Mouse (Mus musculus) MEL (cell line): ENCODE measurements at regions not wholly inside any gene's neighbourhood (a gene's known extent, or its start where the extent isn't known, plus 50 kb on each side); places are given as distances from the start of the nearest gene placed in this dataset.

Experiments
- DNase-seq: peaks from one replicate; pipeline ENCODE4 v3.0.0; 2011; ENCODE audit warnings: low read depth, low spot score
- H3K27ac ChIP-seq: 2 replicates; pipeline ENCODE4 v1.5.1; 2012; ENCODE audit warnings: low read depth, mild to moderate bottlenecking, control low read depth, low read length, moderate library complexity; ENCODE audit not compliant: control insufficient read depth
- H3K27me3 ChIP-seq, 2 experiments: fragments of 150-350 bp in 1 of 2; sonication (generic) in 1 of 2; 2 replicates each; pipeline ENCODE4 v1.6.1; 2012; ENCODE audit warnings: low read length in 2 of 2, mild to moderate bottlenecking in 2 of 2, improper control_type of control experiment in 1 of 2, moderate library complexity in 1 of 2; ENCODE audit not compliant: insufficient read depth in 2 of 2, control insufficient read depth in 1 of 2
- H3K36me3 ChIP-seq, 2 experiments: 2 replicates each; pipeline ENCODE4 v1.6.1; 2012 to 2014; ENCODE audit warnings: low read length in 2 of 2, improper control_type of control experiment in 1 of 2, inconsistent platforms in 1 of 2, mild to moderate bottlenecking in 1 of 2; ENCODE audit not compliant: insufficient read depth in 2 of 2, control insufficient read depth in 1 of 2
- H3K4me1 ChIP-seq, 2 experiments: fragments of 150-350 bp in 1 of 2; sonication (generic) in 1 of 2; 2 replicates each; pipeline ENCODE4 v1.6.1; 2012; ENCODE audit warnings: low read length in 2 of 2, improper control_type of control experiment in 1 of 2, mild to moderate bottlenecking in 1 of 2; ENCODE audit not compliant: insufficient read depth in 2 of 2, control insufficient read depth in 1 of 2
- H3K4me3 ChIP-seq, 2 experiments: fragments of 150-350 bp in 1 of 2; sonication (generic) in 1 of 2; 2 replicates each; pipeline ENCODE4 v1.5.1; 2012; ENCODE audit warnings: low read depth in 2 of 2, low read length in 2 of 2, mild to moderate bottlenecking in 2 of 2, moderate library complexity in 2 of 2, control low read depth in 1 of 2, improper control_type of control experiment in 1 of 2; ENCODE audit not compliant: control insufficient read depth in 1 of 2, insufficient read depth in 1 of 2
- H3K79me2 ChIP-seq: 2 replicates; pipeline ENCODE4 v1.6.1; 2012; ENCODE audit warnings: mild to moderate bottlenecking, low read length, moderate library complexity; ENCODE audit not compliant: control insufficient read depth, poor library complexity, insufficient read depth
- H3K9ac ChIP-seq: 2 replicates; pipeline ENCODE4 v1.6.1; 2012; ENCODE audit warnings: low read depth, mild to moderate bottlenecking, control low read depth, low read length, moderate library complexity; ENCODE audit not compliant: control insufficient read depth, poor library complexity, severe bottlenecking
- H3K9me3 ChIP-seq: fragments of 150-350 bp; sonication (generic); replicated peaks from 2 replicates; pipeline ENCODE4 v1.6.1; 2012; ENCODE audit warnings: mild to moderate bottlenecking, low read length, improper control_type of control experiment, moderate library complexity; ENCODE audit not compliant: insufficient read depth
- CTCF ChIP-seq, 3 experiments: IDR thresholded peaks in 2 of 3; conservative IDR thresholded peaks in 1 of 3; 2 replicates each; pipeline ENCODE4 v1.5.1; 2011 to 2012; ENCODE audit warnings: low read length in 3 of 3, low read depth in 2 of 3, mild to moderate bottlenecking in 2 of 3, improper control_type of control experiment in 1 of 3, inconsistent platforms in 1 of 3, mixed read lengths in 1 of 3, moderate library complexity in 1 of 3; ENCODE audit not compliant: control insufficient read depth in 1 of 3, insufficient read depth in 1 of 3, poor library complexity in 1 of 3, severe bottlenecking in 1 of 3
- ELF1 ChIP-seq: IDR thresholded peaks from 2 replicates; pipeline ENCODE4 v1.6.1; 2014; ENCODE audit warnings: low read depth, mild to moderate bottlenecking, inconsistent platforms, low read length, improper control_type of control experiment, moderate library complexity
- ETS1 ChIP-seq: IDR thresholded peaks from 2 replicates; pipeline ENCODE4 v1.6.1; 2012; ENCODE audit warnings: low read depth, mild to moderate bottlenecking, inconsistent platforms, low read length, improper control_type of control experiment, moderate library complexity
- GATA1 ChIP-seq: IDR thresholded peaks from 2 replicates; pipeline ENCODE4 v1.6.1; 2011; ENCODE audit warnings: low read depth, low read length, improper control_type of control experiment
- JUND ChIP-seq: IDR thresholded peaks from 2 replicates; pipeline ENCODE4 v1.6.1; 2011; ENCODE audit warnings: low read depth, mild to moderate bottlenecking, improper control_type of control experiment, low read length
- MAFK ChIP-seq: IDR thresholded peaks from 2 replicates; pipeline ENCODE4 v1.6.1; 2011; ENCODE audit warnings: low read depth, mild to moderate bottlenecking, low read length, improper control_type of control experiment, borderline replicate concordance
- MYC ChIP-seq: IDR thresholded peaks from 2 replicates; pipeline ENCODE4 v1.6.1; 2011; ENCODE audit warnings: low read depth, mild to moderate bottlenecking, low read length, improper control_type of control experiment, moderate library complexity
- NRF1 ChIP-seq: IDR thresholded peaks from 2 replicates; pipeline ENCODE4 v1.6.1; 2014; ENCODE audit warnings: low read depth, mild to moderate bottlenecking, inconsistent platforms, low read length, improper control_type of control experiment, moderate library complexity; ENCODE audit not compliant: poor library complexity, insufficient read depth, severe bottlenecking
- POLR2AphosphoS2 ChIP-seq: IDR thresholded peaks from 2 replicates; pipeline ENCODE4 v1.6.1; 2011; ENCODE audit warnings: low read length, improper control_type of control experiment
- RAD21 ChIP-seq: IDR thresholded peaks from 2 replicates; pipeline ENCODE4 v1.6.1; 2011; ENCODE audit warnings: mild to moderate bottlenecking, low read depth, low read length, improper control_type of control experiment
- RCOR1 ChIP-seq: IDR thresholded peaks from 2 replicates; pipeline ENCODE4 v1.6.1; 2012; ENCODE audit warnings: low read depth, mild to moderate bottlenecking, inconsistent platforms, low read length, improper control_type of control experiment
- SIN3A ChIP-seq: IDR thresholded peaks from 2 replicates; pipeline ENCODE4 v1.6.1; 2012; ENCODE audit warnings: low read length, improper control_type of control experiment, inconsistent platforms
- SMC3 ChIP-seq: IDR thresholded peaks from 2 replicates; pipeline ENCODE4 v1.6.1; 2011; ENCODE audit warnings: low read depth, low read length, improper control_type of control experiment
- TBP ChIP-seq: IDR thresholded peaks from 2 replicates; pipeline ENCODE4 v1.8.0; 2011; ENCODE audit warnings: low read depth, low read length, improper control_type of control experiment
- USF1 ChIP-seq: IDR thresholded peaks from 2 replicates; pipeline ENCODE4 v1.6.1; 2014; ENCODE audit warnings: low read depth, mild to moderate bottlenecking, inconsistent platforms, low read length, improper control_type of control experiment, moderate library complexity
- USF2 ChIP-seq, 2 experiments: IDR thresholded peaks; 2 replicates each; pipeline ENCODE4 v1.6.1; 2011 to 2012; ENCODE audit warnings: improper control_type of control experiment in 2 of 2, low read length in 2 of 2, borderline replicate concordance in 1 of 2, inconsistent platforms in 1 of 2, low read depth in 1 of 2, mild to moderate bottlenecking in 1 of 2; ENCODE audit not compliant: insufficient read depth in 1 of 2
- ZC3H11A ChIP-seq: IDR thresholded peaks from 2 replicates; pipeline ENCODE4 v1.6.1; 2012; ENCODE audit warnings: low read depth, mild to moderate bottlenecking, inconsistent platforms, low read length, improper control_type of control experiment
- ZNF384 ChIP-seq: IDR thresholded peaks from 2 replicates; pipeline ENCODE4 v1.6.1; 2012; ENCODE audit warnings: low read depth, mild to moderate bottlenecking, inconsistent platforms, low read length, improper control_type of control experiment

GRCm38 (mm10) chr2:61454729-61455128, 123.7 kb upstream of the Tank start:
- H3K9me3 ChIP-seq, result no peaks in the 10 kb centered on the region
- no peaks in the 10 kb centered on the region for H3K4me1 ChIP-seq
- no peak for DNase-seq
- no peak overlapping the region for H3K27ac ChIP-seq
- no peak overlapping the region for H3K4me3 ChIP-seq
- no peak for TF ChIP-seq USF2 (IDR thresholded peaks at IDR 0.05; ENCODE audit: borderline replicate concordance in 1 of 2, insufficient read depth in 1 of 2, low read depth in 1 of 2, low read length in 2 of 2)
- TF ChIP-seq JUND, result no peak
- TF ChIP-seq NRF1, result no peak
- TF ChIP-seq RCOR1, result no peak
- no peak for TF ChIP-seq ELF1
- no peak for TF ChIP-seq CTCF (IDR thresholded peaks at IDR 0.05 in 2 of 3, conservative IDR thresholded peaks at IDR 0.05 in 1 of 3; ENCODE audit: control insufficient read depth in 1 of 3, insufficient read depth in 1 of 3, low read depth in 2 of 3, low read length in 3 of 3, poor library complexity in 1 of 3, severe bottlenecking in 1 of 3)
- TF ChIP-seq TBP, result no peak
- TF ChIP-seq USF1, result no peak
- no peaks in the 10 kb centered on the region for H3K79me2 ChIP-seq
- H3K36me3 ChIP-seq, result no peaks in the 10 kb centered on the region; a peak in 1 of 4 replicates
- H3K27me3 ChIP-seq, result no peaks in the 10 kb centered on the region
- H3K9ac ChIP-seq, result no peak overlapping the region

- TF ChIP-seq POLR2AphosphoS2 (no peak), RAD21 (peak; percentile 98), ZC3H11A (peak; percentile 89), ZNF384 (peak; percentile 44; the same call in 1 of the 2 replicates), SIN3A (0 out of 2 replicates have a peak, but pooled peaks have one; percentile 18), ETS1 (no peak), MYC (0 out of 2 replicates have a peak, but pooled peaks have one; percentile 34), MAFK (peak; percentile 79; the same call in 1 of the 2 replicates), SMC3 (peak; percentile 93), TBP (no peak), GATA1 (peak; percentile 33; the same call in 1 of the 2 replicates), NRF1 (no peak), CTCF (IDR thresholded peaks at IDR 0.05 in 2 of 3, conservative IDR thresholded peaks at IDR 0.05 in 1 of 3; ENCODE audit: control insufficient read depth in 1 of 3, insufficient read depth in 1 of 3, low read depth in 2 of 3, low read length in 3 of 3, poor library complexity in 1 of 3, severe bottlenecking in 1 of 3) (peak; percentile 67 to 94 (median 81))
- Histone ChIP-seq H3K4me3 (peak overlapping the region; percentile 4 to 45; a peak in 3 of 4 replicates), H3K4me1 (no peaks in the 10 kb centered on the region), H3K27ac (no peak overlapping the region), H3K9me3 (no peaks in the 10 kb centered on the region), H3K79me2 (no peaks in the 10 kb centered on the region), H3K9ac (no peak overlapping the region), H3K27me3 (no peaks in the 10 kb centered on the region), H3K36me3 (no peaks in the 10 kb centered on the region; a peak in 1 of 4 replicates)
- DNase-seq, result peak; percentile 85
These were observed 124.1 kb upstream of the Tank start for GRCm38 (mm10) chr2:61454311-61454728.
